Mouse (Mus musculus) CH12.LX (cell line): ENCODE data around the gene Ap5z1. TPM values are rescaled to one million over a fixed set of nuclear protein-coding genes. Genes with fewer than 3 reads are reported as not detected.

Experiments
- DNase-seq: peaks from one replicate; pipeline ENCODE4 v3.0.0-alpha.2; 2013; ENCODE audit errors: extremely low read depth
- H3K27ac ChIP-seq: 2 replicates; pipeline ENCODE4 v1.5.1; 2012; ENCODE audit warnings: low read depth, mild to moderate bottlenecking, control low read depth, moderate library complexity; ENCODE audit not compliant: insufficient read depth
- H3K27me3 ChIP-seq: replicated peaks from 2 replicates; pipeline ENCODE3; 2012; ENCODE audit warnings: inconsistent platforms
- H3K36me3 ChIP-seq, 2 experiments: replicated peaks in 1 of 2; 2 replicates each; pipeline versions ENCODE3 to v1.6.1; 2012; ENCODE audit warnings: inconsistent platforms in 1 of 2, low read length in 1 of 2, mild to moderate bottlenecking in 1 of 2, mixed read lengths in 1 of 2, moderate library complexity in 1 of 2; ENCODE audit not compliant: control insufficient read depth in 1 of 2, insufficient read depth in 1 of 2
- H3K4me1 ChIP-seq, 2 experiments: 2 replicates each; pipeline ENCODE4 v1.6.1; 2012; ENCODE audit warnings: inconsistent platforms in 1 of 2, moderate library complexity in 1 of 2; ENCODE audit not compliant: insufficient read depth in 2 of 2, control insufficient read depth in 1 of 2
- H3K4me2 ChIP-seq: 2 replicates; pipeline ENCODE4 v1.6.1; 2012; ENCODE audit warnings: low read depth, mild to moderate bottlenecking, control low read depth; ENCODE audit not compliant: poor library complexity, insufficient read depth, severe bottlenecking
- H3K4me3 ChIP-seq, 3 experiments: fragments of 150-350 bp in 1 of 3; sonication (generic) in 1 of 3; replicated peaks in 1 of 3; 2 replicates each; pipeline versions ENCODE3 to v1.5.1; 2011 to 2012; ENCODE audit warnings: low read depth in 2 of 3, low read length in 2 of 3, mild to moderate bottlenecking in 2 of 3, moderate library complexity in 2 of 3, control low read depth in 1 of 3, improper control_type of control experiment in 1 of 3, inconsistent platforms in 1 of 3, mixed read lengths in 1 of 3; ENCODE audit not compliant: poor library complexity in 1 of 3
- H3K79me2 ChIP-seq: replicated peaks from 2 replicates; pipeline ENCODE4 v1.6.1; 2012; ENCODE audit warnings: mild to moderate bottlenecking, moderate library complexity; ENCODE audit not compliant: control insufficient read depth, poor library complexity, insufficient read depth, severe bottlenecking; ENCODE audit errors: extremely low read depth
- H3K9ac ChIP-seq: 2 replicates; pipeline ENCODE4 v1.6.1; 2012; ENCODE audit warnings: low read depth, mild to moderate bottlenecking, control low read depth, moderate library complexity; ENCODE audit not compliant: insufficient read depth
- H3K9me3 ChIP-seq: replicated peaks from 2 replicates; pipeline ENCODE3; 2012; ENCODE audit warnings: low read length, inconsistent platforms, mixed read lengths
- BHLHE40 ChIP-seq: IDR thresholded peaks from 2 replicates; pipeline ENCODE4 v1.6.1; 2011; ENCODE audit warnings: mild to moderate bottlenecking, low read depth, low read length, improper control_type of control experiment
- CHD1 ChIP-seq: IDR thresholded peaks from 2 replicates; pipeline ENCODE4 v1.6.1; 2012; ENCODE audit warnings: low read depth, low read length, improper control_type of control experiment, inconsistent platforms
- EP300 ChIP-seq: IDR thresholded peaks from 2 replicates; pipeline ENCODE4 v1.6.1; 2011; ENCODE audit warnings: low read length, improper control_type of control experiment
- HCFC1 ChIP-seq: IDR thresholded peaks from 2 replicates; pipeline ENCODE4 v1.6.1; 2012; ENCODE audit warnings: low read depth, mild to moderate bottlenecking, inconsistent platforms, low read length, improper control_type of control experiment
- IRF4 ChIP-seq: IDR thresholded peaks from 2 replicates; pipeline ENCODE4 v1.6.1; 2014; ENCODE audit warnings: low read depth, mild to moderate bottlenecking, inconsistent platforms, low read length, improper control_type of control experiment
- JUND ChIP-seq: conservative IDR thresholded peaks from 2 replicates; pipeline ENCODE4 v1.6.1; 2011; ENCODE audit warnings: low read depth, low read length, improper control_type of control experiment
- MAFK ChIP-seq: IDR thresholded peaks from 2 replicates; pipeline ENCODE4 v1.6.1; 2011; ENCODE audit warnings: low read length, improper control_type of control experiment; ENCODE audit not compliant: insufficient replicate concordance
- MAZ ChIP-seq: IDR thresholded peaks from 2 replicates; pipeline ENCODE4 v1.6.1; 2012; ENCODE audit warnings: low read depth, mild to moderate bottlenecking, inconsistent platforms, low read length, improper control_type of control experiment, moderate library complexity
- MEF2A ChIP-seq: IDR thresholded peaks from 2 replicates; pipeline ENCODE4 v1.6.1; 2014; ENCODE audit warnings: low read depth, mild to moderate bottlenecking, inconsistent platforms, low read length, improper control_type of control experiment, borderline replicate concordance
- MXI1 ChIP-seq: IDR thresholded peaks from 2 replicates; pipeline ENCODE4 v1.6.1; 2011; ENCODE audit warnings: mild to moderate bottlenecking, low read depth, low read length, improper control_type of control experiment
- MYC ChIP-seq: IDR thresholded peaks from 2 replicates; pipeline ENCODE4 v1.6.1; 2011; ENCODE audit warnings: low read depth, mild to moderate bottlenecking, improper control_type of control experiment, low read length
- PAX5 ChIP-seq: IDR thresholded peaks from 2 replicates; pipeline ENCODE4 v1.6.1; 2012; ENCODE audit warnings: low read length, inconsistent platforms, mixed read lengths
- POLR2AphosphoS2 ChIP-seq: IDR thresholded peaks from 2 replicates; pipeline ENCODE4 v1.6.1; 2011; ENCODE audit warnings: low read depth, low read length, improper control_type of control experiment
- SMC3 ChIP-seq: IDR thresholded peaks from 2 replicates; pipeline ENCODE4 v1.6.1; 2011; ENCODE audit warnings: low read depth, low read length, improper control_type of control experiment
- TCF12 ChIP-seq: IDR thresholded peaks from 2 replicates; pipeline ENCODE4 v1.6.1; 2014; ENCODE audit warnings: low read depth, mild to moderate bottlenecking, inconsistent platforms, low read length, improper control_type of control experiment
- USF1 ChIP-seq: IDR thresholded peaks from 2 replicates; pipeline ENCODE4 v1.6.1; 2014; ENCODE audit warnings: low read depth, mild to moderate bottlenecking, inconsistent platforms, low read length, improper control_type of control experiment
- USF2 ChIP-seq: conservative IDR thresholded peaks from 2 replicates; pipeline ENCODE4 v1.6.1; 2011; ENCODE audit warnings: low read depth, low read length, improper control_type of control experiment
- ZMIZ1 ChIP-seq: IDR thresholded peaks from 2 replicates; pipeline ENCODE4 v1.6.1; 2012; ENCODE audit warnings: low read depth, mild to moderate bottlenecking, inconsistent platforms, low read length, improper control_type of control experiment
- ZNF384 ChIP-seq: IDR thresholded peaks from 2 replicates; pipeline ENCODE4 v1.6.1; 2012; ENCODE audit warnings: low read depth, low read length, improper control_type of control experiment, inconsistent platforms
- dilution Hi-C: fragments of 300-500 bp; cut with MboI; formaldehyde crosslinking; loops from 2 replicates; pipeline ENCODE4 v1.14.3; 2020; ENCODE audit warnings: low sequenced_read_pairs; ENCODE audit not compliant: extremely low pct_unique_long_range_greater_than_20kb, extremely low pct_ligation_motif_present
- in situ Hi-C: fragments of 300-500 bp; cut with MboI; formaldehyde crosslinking; loops from 3 replicates; pipeline ENCODE4 v1.14.3; 2019; ENCODE audit warnings: low sequenced_read_pairs, low pct_ligation_motif_present, low pct_unique_long_range_greater_than_20kb, mixed read lengths
- polyA plus RNA-seq: library from polyadenylated mRNA; unstranded; fragments of >175 nt; gene quantifications from 2 replicates; pipeline ENCODE4 v1.2.1, GENCODE M21; 2012; ENCODE audit warnings: low read depth; ENCODE audit not compliant: insufficient read length
- total RNA-seq, 2 experiments: library from RNA; depleted of rRNA; stranded (reverse); fragments of 300-350 nt in 1 of 2; fragments of >200 nt in 1 of 2; gene quantifications; 2 replicates each; pipeline ENCODE4 v1.2.3; 2012 to 2014

Gene Ap5z1
- total and polyA plus RNA-seq, 3 experiments, result 3.1 to 18.7 (median 11.3) TPM

GRCm38 (mm10) chr5:142448076-142448475, 15.7 kb upstream of the Ap5z1 start (continued):
- TF ChIP-seq USF2 (no peak), MYC (peak; percentile 95), BHLHE40 (0 out of 2 replicates have a peak, but pooled peaks have one; percentile 14), USF1 (no peak), TCF12 (peak; percentile 56; the same call in 1 of the 2 replicates), POLR2AphosphoS2 (no peak), PAX5 (no peak), MAFK (no peak), HCFC1 (0 out of 2 replicates have a peak, but pooled peaks have one; percentile 13), ZMIZ1 (no peak), JUND (no peak; the same call in 1 of the 2 replicates), IRF4 (peak; percentile 54; the same call in 1 of the 2 replicates)

GRCm38 (mm10) chr5:142448623-142449022, 15.1 kb upstream of the Ap5z1 start:
- no peak overlapping the region for H3K4me3 ChIP-seq
- no peak overlapping the region for H3K4me2 ChIP-seq
- H3K4me1 ChIP-seq, result peaks cover 21 to 47% of the 10 kb centered on the region in 2 experiments
- TF ChIP-seq MEF2A (no peak), MAZ (no peak), CHD1 (no peak), SMC3 (no peak), MXI1 (no peak), USF2 (no peak), ZNF384 (no peak), BHLHE40 (no peak)
- peaks cover 2% of the 10 kb centered on the region for H3K79me2 ChIP-seq
- H3K9me3 ChIP-seq, result no peaks in the 10 kb centered on the region
- dilution Hi-C loops, result no loop called here
- no peak for DNase-seq
- H3K27me3 ChIP-seq, result no peaks in the 10 kb centered on the region
- no peak overlapping the region for H3K27ac ChIP-seq
- H3K36me3 ChIP-seq, result peaks cover 32 to 88% of the 10 kb centered on the region in 2 experiments
- in situ Hi-C loops, result no loop called here
- no peak overlapping the region for H3K9ac ChIP-seq

DNA sequence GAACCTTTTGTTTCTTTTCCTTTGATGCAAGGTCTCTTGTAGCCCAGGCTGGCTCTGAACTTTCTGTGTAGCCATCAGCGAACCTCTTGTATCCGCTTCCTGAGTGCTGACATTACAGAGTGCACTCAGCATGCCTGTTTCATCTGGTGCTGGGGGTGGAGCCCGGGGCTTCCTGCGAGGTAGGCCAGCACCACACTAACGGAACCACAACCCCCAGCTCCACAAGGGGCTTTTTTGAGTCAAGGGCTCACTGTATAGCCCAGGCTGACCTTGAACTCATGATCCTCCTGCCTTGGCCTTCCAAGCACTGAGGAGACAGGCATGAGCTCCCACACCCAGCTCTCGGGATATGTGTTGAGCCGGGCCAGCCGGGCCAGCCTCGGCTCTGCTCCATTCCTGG, 12.9 kb upstream of the Ap5z1 start:
- Histone ChIP-seq H3K9me3 (no peaks in the 10 kb centered on the region), H3K27me3 (no peaks in the 10 kb centered on the region), H3K27ac (no peak overlapping the region), H3K36me3 (peaks cover 51 to 89% of the 10 kb centered on the region in 2 experiments), H3K4me1 (peaks cover 6 to 25% of the 10 kb centered on the region in 2 experiments; a peak in 3 of 4 replicates), H3K79me2 (no peaks in the 10 kb centered on the region; the same call in 1 of the 2 replicates)
- dilution Hi-C loops (no loop called here), in situ Hi-C loops (no loop called here)
- no peak for DNase-seq
- no peak for TF ChIP-seq EP300
- no peak for TF ChIP-seq MYC
- TF ChIP-seq, all 38 proteins: peak for 0
- Histone ChIP-seq H3K4me3 (no peak overlapping the region), H3K4me2 (no peak overlapping the region), H3K9ac (no peak overlapping the region)
